Mouse (Mus musculus) intestine, embryonic 16.5 days (tissue): ENCODE measurements around the gene Bmp7. TPM values are rescaled to one million over a fixed set of nuclear protein-coding genes. Genes with fewer than 3 reads are reported as not detected.

Experiments
- ATAC-seq: fragments of 200-750 bp; cut with Nextera tagmentation; 2 replicates; pipeline ENCODE4 v1.8.0; 2017; ENCODE audit warnings: moderate TSS enrichment, moderate library complexity
- H3K27ac ChIP-seq: fragments of 300-500 bp; sonication (generic); 2 replicates; pipeline ENCODE4 v1.5.1; 2014; ENCODE audit warnings: mild to moderate bottlenecking, low read length
- H3K27me3 ChIP-seq: fragments of 300-500 bp; sonication (generic); replicated peaks from 2 replicates; pipeline ENCODE4 v1.6.1; 2014; ENCODE audit warnings: low read length, control low read depth, mixed read lengths; ENCODE audit not compliant: control insufficient read depth, insufficient read depth
- H3K36me3 ChIP-seq: fragments of 300-500 bp; sonication (generic); 2 replicates; pipeline ENCODE4 v1.6.1; 2014; ENCODE audit warnings: low read length, control low read depth; ENCODE audit not compliant: control insufficient read depth, insufficient read depth
- H3K4me1 ChIP-seq: fragments of 300-500 bp; sonication (generic); 2 replicates; pipeline ENCODE4 v1.6.1; 2014; ENCODE audit warnings: low read length, control low read depth, mixed read lengths; ENCODE audit not compliant: control insufficient read depth, insufficient read depth
- H3K4me2 ChIP-seq: fragments of 300-500 bp; sonication (generic); 2 replicates; pipeline ENCODE4 v1.6.1; 2014; ENCODE audit warnings: low read depth, low read length, control low read depth
- H3K4me3 ChIP-seq: fragments of 300-500 bp; sonication (generic); 2 replicates; pipeline ENCODE4 v1.5.1; 2014; ENCODE audit warnings: mild to moderate bottlenecking, low read length
- H3K9ac ChIP-seq: fragments of 300-500 bp; sonication (generic); 2 replicates; pipeline ENCODE4 v1.6.1; 2014; ENCODE audit warnings: low read depth, low read length
- H3K9me3 ChIP-seq: fragments of 300-500 bp; sonication (generic); 2 replicates; pipeline ENCODE4 v1.6.1; 2016; ENCODE audit warnings: low read length, control low read depth; ENCODE audit not compliant: control insufficient read depth
- WGBS: fragments of 180-500 bp; shearing (Covaris S2); extraction: QIAGEN DNeasy Blood & Tissue Kit; methylation state at CpG from one replicate; pipeline ENCODE4 v1.1.7; 2014; 5-methylcytosine and 5-hydroxymethylcytosine counted together
- polyA plus RNA-seq: library from polyadenylated mRNA; unstranded; fragments of >200 nt; fragmentation: Nextera tagmentation; extraction: Ambion mirVana; gene quantifications from 2 replicates; pipeline ENCODE4 v1.2.1, GENCODE M21; 2015

Gene Bmp7
- polyA plus RNA-seq, 1 experiment from 2014 or later, result 19.6 TPM

DNA sequence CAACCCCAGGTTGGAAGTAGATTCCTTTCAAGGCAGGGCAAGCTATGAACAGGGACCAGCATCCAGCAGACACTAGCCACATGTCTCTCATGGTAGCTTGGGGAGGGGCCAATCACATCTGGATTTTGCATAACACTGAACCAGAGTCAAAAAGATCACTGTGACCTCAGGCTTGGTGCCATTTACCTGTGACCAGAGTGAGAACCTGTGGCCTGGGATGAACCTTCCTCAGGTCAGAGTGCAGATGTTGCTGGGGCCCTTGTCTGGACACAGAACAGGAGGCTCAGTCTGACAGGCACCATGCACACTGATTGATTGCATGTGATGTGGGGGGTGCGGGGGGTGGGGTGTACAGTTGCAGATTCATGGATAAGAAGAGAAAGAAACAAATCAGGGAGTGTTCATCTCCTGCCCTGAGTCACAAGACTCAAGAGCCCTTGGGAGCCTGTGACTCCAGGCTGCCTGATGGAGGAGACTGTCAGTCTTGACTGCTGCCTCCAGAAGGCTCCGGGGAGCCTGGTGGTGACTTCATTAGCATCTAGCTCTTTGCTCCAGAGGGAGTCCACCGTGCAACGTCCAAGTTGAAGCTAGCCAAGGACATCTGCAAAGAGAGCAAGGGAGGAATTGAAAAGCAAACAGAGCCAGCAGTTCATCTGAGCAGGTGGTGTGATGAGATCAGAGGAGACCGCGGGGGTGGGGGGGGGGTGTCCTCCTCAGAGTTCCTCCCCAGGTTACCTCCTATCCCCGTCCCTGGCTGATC is 33.9 kb upstream of the Bmp7 start:
- WGBS, result 14% methylated on average over 7 of the region's 7 CpGs
- no peaks in the 10 kb centered on the region for H3K27me3 ChIP-seq
- peak; percentile 45 for ATAC-seq
- H3K4me2 ChIP-seq, result no peak overlapping the region
- peaks cover 14% of the 10 kb centered on the region; the same call in 1 of the 2 replicates for H3K4me1 ChIP-seq
- H3K36me3 ChIP-seq, result no peaks in the 10 kb centered on the region
- H3K9me3 ChIP-seq, result no peaks in the 10 kb centered on the region
- H3K27ac ChIP-seq, result no peak overlapping the region
- no peak overlapping the region for H3K9ac ChIP-seq
- H3K4me3 ChIP-seq, result no peak overlapping the region

DNA sequence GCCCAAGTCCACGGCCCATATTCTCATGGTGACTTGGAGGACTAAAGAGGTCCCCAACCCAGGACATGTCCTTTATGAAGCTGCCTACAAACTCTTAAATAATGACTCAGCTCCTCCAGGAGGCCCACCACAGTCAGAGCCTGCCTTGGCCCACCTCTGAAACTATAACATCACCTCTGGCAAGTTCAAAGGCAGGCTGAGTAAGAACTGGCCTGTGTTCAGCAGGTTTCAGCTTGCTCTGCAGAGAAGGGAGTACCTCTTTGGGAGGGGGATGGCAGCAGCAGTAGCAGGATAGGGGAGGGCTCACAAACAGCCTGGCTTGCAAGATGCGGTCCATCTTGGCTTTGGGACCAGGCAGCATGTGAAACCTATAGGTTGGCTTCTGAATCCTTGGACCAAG is 31.7 kb upstream of the Bmp7 start:
- Histone ChIP-seq H3K27ac (no peak overlapping the region), H3K36me3 (no peaks in the 10 kb centered on the region), H3K4me2 (no peak overlapping the region), H3K4me3 (no peak overlapping the region), H3K9me3 (no peaks in the 10 kb centered on the region), H3K9ac (no peak overlapping the region), H3K27me3 (no peaks in the 10 kb centered on the region), H3K4me1 (peaks cover 5% of the 10 kb centered on the region; the same call in 1 of the 2 replicates)
- 91% methylated on average over 2 of the region's 2 CpGs for WGBS
- ATAC-seq, result no peak

DNA sequence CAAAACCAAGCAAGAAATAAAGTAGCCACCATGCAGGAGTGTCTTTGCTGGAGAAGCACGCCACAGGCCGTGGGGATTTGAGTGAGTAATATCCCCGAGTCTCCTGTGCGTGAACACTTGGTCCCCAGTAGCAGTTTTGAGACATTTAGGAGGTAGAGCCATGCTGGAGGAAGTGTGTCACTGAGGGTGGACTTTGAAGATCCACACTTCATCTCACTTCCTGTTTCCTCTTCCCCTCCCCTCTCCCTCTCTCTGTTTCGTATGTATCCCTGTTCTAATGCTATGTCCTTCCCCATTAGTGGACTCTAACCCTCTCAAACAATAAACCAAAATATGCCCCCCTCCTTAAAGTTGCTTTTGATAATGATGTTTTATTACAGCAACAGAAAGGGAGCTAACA is 26.4 kb upstream of the Bmp7 start:
- Histone ChIP-seq H3K4me1 (0 out of 2 replicates have a peak, but pooled peaks cover 3% of the 10 kb centered on the region), H3K4me2 (no peak overlapping the region), H3K9ac (no peak overlapping the region), H3K9me3 (no peaks in the 10 kb centered on the region), H3K27ac (no peak overlapping the region), H3K36me3 (no peaks in the 10 kb centered on the region), H3K27me3 (no peaks in the 10 kb centered on the region), H3K4me3 (no peak overlapping the region)
- 88% methylated on average over 5 of the region's 5 CpGs for WGBS
- no peak for ATAC-seq

DNA sequence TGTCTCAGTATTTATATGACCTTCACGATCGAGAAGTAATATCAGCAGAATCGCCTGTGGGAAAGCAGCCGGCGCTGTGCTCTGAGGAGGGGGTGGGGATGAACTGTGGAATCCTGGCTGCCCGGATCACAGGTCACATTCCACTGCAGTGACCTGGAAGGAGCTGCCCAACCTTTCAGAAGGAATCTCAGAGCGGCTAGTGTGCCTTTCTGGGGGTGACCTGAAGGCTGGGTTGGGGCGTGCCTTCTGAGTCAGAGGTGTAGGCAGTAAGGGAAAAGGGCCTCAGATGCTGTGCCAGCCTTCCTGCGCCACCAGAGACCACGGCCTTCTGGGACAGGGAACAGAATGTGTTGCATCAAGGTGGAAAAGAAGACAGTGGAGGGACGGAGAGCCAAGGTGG is 25.1 kb upstream of the Bmp7 start:
- 0 out of 2 replicates have a peak, but pooled peaks cover 3% of the 10 kb centered on the region for H3K4me1 ChIP-seq
- no peaks in the 10 kb centered on the region for H3K27me3 ChIP-seq
- H3K4me3 ChIP-seq, result no peak overlapping the region
- no peak overlapping the region for H3K4me2 ChIP-seq
- H3K27ac ChIP-seq, result no peak overlapping the region
- 0 out of 2 replicates have a peak overlapping the region, but pooled peaks have one; percentile 24 for H3K9ac ChIP-seq
- ATAC-seq, result peak; percentile 66
- H3K9me3 ChIP-seq, result peaks cover 3% of the 10 kb centered on the region; the same call in 1 of the 2 replicates
- 22% methylated on average over 11 of the region's 11 CpGs for WGBS
- H3K36me3 ChIP-seq, result no peaks in the 10 kb centered on the region

DNA sequence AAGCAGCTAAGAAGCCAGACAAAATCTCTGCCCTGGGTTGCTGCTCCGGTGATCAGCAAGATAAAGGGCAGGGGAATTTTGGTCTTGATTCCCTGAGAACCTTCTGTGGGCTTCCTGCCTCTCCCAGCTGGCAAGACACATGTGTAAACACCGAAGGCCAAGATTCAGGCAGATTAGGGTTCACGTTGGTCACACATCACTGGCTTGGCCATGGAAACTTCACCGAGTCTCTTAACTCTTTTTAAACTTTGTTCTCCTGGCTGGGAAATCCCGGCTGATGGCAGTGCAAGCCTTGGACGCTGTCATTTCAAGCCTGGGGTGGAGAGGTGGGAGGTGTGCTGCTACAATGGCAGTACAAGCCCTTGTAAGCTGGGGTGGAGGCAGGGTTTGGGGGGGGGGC is 21.1 kb upstream of the Bmp7 start:
- H3K27ac ChIP-seq, result no peak overlapping the region

DNA sequence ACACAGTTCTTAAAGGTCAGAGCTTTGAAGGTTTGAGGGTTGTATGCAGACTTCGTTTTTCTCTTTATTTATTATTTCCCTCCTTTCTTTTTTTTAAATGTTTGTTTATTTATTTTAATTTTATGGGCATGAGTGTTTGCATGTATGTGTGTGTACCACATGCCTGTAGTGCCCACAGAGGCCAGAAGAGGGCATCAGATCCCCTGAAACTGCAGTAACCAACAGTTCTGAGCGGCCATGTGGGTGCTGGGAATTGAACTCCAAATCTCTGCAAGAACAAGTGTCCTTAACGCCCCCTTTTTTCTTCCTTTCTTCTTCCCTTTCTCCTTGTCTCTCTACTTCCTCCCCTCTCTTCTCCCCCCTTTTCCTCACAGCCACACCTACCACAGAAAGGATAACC is 20.2 kb upstream of the Bmp7 start:
- 0 out of 2 replicates have a peak, but pooled peaks cover 2% of the 10 kb centered on the region for H3K4me1 ChIP-seq
- H3K4me3 ChIP-seq, result no peak overlapping the region
- H3K4me2 ChIP-seq, result no peak overlapping the region
- no peak overlapping the region for H3K27ac ChIP-seq
- H3K27me3 ChIP-seq, result no peaks in the 10 kb centered on the region
- peaks cover 7% of the 10 kb centered on the region; the same call in 1 of the 2 replicates for H3K9me3 ChIP-seq
- H3K36me3 ChIP-seq, result no peaks in the 10 kb centered on the region
- no peak overlapping the region for H3K9ac ChIP-seq
- no peak for ATAC-seq
- 87% methylated on average over 3 of the region's 3 CpGs for WGBS

More for the DNA sequence above, 21.1 kb upstream of the Bmp7 start:
- Histone ChIP-seq H3K4me1 (0 out of 2 replicates have a peak, but pooled peaks cover 3% of the 10 kb centered on the region), H3K4me2 (no peak overlapping the region), H3K27me3 (no peaks in the 10 kb centered on the region), H3K4me3 (no peak overlapping the region), H3K9me3 (peaks cover 5% of the 10 kb centered on the region; the same call in 1 of the 2 replicates), H3K36me3 (no peaks in the 10 kb centered on the region), H3K9ac (no peak overlapping the region)
- ATAC-seq, result no peak
- WGBS, result 67% methylated on average over 6 of the region's 6 CpGs

DNA sequence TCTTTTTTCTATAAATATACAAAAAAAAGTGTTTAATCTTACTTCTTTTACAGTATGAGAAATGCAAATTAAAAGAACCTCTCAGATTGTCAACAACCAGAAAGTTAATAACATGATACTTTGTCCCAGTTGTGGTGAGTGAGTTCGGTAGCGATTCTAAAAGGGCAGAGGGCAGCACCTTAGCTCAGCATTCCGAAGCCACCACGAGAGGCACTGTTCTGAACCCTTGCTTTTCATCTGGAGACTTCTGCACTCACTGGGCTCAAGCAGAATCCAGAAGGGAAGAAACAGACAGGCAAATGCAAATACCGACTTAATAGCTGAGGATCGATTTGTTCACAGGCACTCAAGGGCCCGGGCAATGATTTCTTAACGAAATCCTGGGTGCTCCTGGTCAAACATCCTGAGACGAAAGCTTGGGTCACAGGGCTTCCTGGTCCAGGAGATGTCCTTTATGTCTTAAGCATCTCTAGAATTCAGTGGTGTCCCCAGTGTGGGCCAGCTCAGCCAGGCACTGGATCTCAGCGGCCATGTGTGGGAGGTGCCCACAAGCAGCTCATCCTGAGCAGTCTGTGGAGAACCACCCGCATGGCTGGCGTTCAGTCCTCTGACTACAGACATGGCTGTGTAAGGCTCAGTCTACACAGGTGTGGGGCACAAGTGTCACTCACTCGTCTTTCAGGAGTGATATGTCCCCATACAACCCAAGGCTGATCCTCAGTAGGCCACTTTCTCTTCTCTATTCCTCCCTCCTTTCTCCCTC is 19.1 kb upstream of the Bmp7 start:
- H3K27me3 ChIP-seq, result no peaks in the 10 kb centered on the region
- no peak overlapping the region for H3K27ac ChIP-seq
- no peak overlapping the region for H3K4me2 ChIP-seq
- no peaks in the 10 kb centered on the region for H3K4me1 ChIP-seq
- 41% methylated on average over 13 of the region's 13 CpGs for WGBS
- H3K9me3 ChIP-seq, result peaks cover 7% of the 10 kb centered on the region; the same call in 1 of the 2 replicates
- ATAC-seq, result no peak
- no peak overlapping the region for H3K9ac ChIP-seq
- no peak overlapping the region for H3K4me3 ChIP-seq
- no peaks in the 10 kb centered on the region for H3K36me3 ChIP-seq

DNA sequence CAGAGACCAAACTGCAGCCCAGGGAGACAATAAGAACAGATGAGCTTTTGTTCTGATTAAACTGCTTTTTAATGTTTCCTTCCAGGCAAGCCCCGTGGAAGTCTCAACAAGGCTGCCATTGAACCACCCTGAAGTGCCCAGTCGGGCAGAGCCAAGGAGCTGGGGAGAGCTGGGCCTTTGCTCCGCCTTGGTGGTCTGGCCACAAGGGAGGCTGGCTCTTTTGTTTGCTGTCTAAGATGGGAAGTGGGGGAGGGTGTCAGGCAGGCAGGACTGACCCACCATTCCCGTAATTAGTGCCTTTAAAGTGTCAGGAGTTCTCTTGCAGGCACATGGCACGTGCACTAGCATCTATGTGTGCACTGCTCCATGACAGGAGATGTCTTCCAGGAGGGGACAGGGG is 18.5 kb upstream of the Bmp7 start:
- Histone ChIP-seq H3K4me2 (no peak overlapping the region), H3K27me3 (no peaks in the 10 kb centered on the region), H3K27ac (no peak overlapping the region), H3K36me3 (no peaks in the 10 kb centered on the region), H3K4me1 (no peaks in the 10 kb centered on the region), H3K4me3 (no peak overlapping the region), H3K9ac (no peak overlapping the region), H3K9me3 (peaks cover 7% of the 10 kb centered on the region; the same call in 1 of the 2 replicates)
- ATAC-seq, result 0 out of 2 replicates have a peak, but pooled peaks have one; percentile 50
- WGBS, result 16% methylated on average over 5 of the region's 5 CpGs

DNA sequence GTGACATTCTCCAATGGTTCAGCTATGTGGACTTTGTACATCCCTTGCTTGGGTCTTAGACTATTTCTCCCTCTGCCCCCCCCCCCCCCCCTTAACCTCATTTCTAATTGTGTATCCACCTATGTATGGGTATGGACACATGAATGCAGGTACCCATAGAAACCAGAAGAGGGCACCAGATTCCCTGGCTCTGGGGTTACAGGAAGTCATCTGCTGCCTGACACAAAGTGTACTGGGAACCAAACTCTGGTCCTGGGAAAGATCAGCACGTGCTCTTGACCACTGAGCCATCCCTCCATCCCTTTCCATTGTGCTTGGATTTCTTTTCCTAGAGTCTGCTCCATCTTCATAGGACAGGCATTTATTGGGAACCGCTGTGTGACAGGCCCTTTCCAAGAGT is 11.9 kb upstream of the Bmp7 start:
- H3K4me2 ChIP-seq, result no peak overlapping the region
- WGBS, result 83% methylated on average over 2 of the region's 2 CpGs
- H3K9ac ChIP-seq, result no peak overlapping the region
- no peak overlapping the region for H3K27ac ChIP-seq
- H3K4me3 ChIP-seq, result no peak overlapping the region
- no peak for ATAC-seq
- H3K4me1 ChIP-seq, result no peaks in the 10 kb centered on the region
- peaks cover 4% of the 10 kb centered on the region; the same call in 1 of the 2 replicates for H3K9me3 ChIP-seq
- no peaks in the 10 kb centered on the region for H3K27me3 ChIP-seq
- no peaks in the 10 kb centered on the region for H3K36me3 ChIP-seq
